Mouse (Mus musculus): ENCODE measurements around the gene Fbxl13. TPM values are rescaled to one million over a fixed set of nuclear protein-coding genes. Genes with fewer than 3 reads are reported as not detected.

The Fbxl13 gene
- total and polyA plus RNA-seq, 3 experiments = 0.14 to 0.30 (median 0.19) TPM

- no peak overlapping the region for H3K9ac ChIP-seq (ENCODE audit: insufficient read depth, low read depth)
- no peak overlapping the region for H3K27ac ChIP-seq (ENCODE audit: insufficient read depth, low read depth)
- no peak overlapping the region for H3K4me3 ChIP-seq (replicated peaks in 1 of 3; ENCODE audit: low read depth in 2 of 3, low read length in 2 of 3, poor library complexity in 1 of 3)
- no peaks in the 10 kb centered on the region for H3K9me3 ChIP-seq (replicated peaks; ENCODE audit: low read length)
- H3K79me2 ChIP-seq (replicated peaks; ENCODE audit: control insufficient read depth, extremely low read depth, insufficient read depth, poor library complexity, severe bottlenecking) = no peaks in the 10 kb centered on the region
- no peaks in the 10 kb centered on the region for H3K27me3 ChIP-seq (replicated peaks)
- no peaks in the 10 kb centered on the region for H3K4me1 ChIP-seq (ENCODE audit: control insufficient read depth in 1 of 2, insufficient read depth in 2 of 2)
- dilution Hi-C loops (cut with MboI; ENCODE audit: extremely low pct_ligation_motif_present, extremely low pct_unique_long_range_greater_than_20kb, low sequenced_read_pairs) = no loop called here
- no peak overlapping the region for H3K4me2 ChIP-seq (ENCODE audit: insufficient read depth, low read depth, poor library complexity, severe bottlenecking)
- TF ChIP-seq GABPA (IDR thresholded peaks at IDR 0.05; ENCODE audit: insufficient replicate concordance, low read depth, low read length) = no peak
- TF ChIP-seq E2F4 (IDR thresholded peaks at IDR 0.05; ENCODE audit: insufficient replicate concordance, low read depth, low read length) = no peak
- TF ChIP-seq BHLHE40 (IDR thresholded peaks at IDR 0.05; ENCODE audit: low read depth, low read length) = no peak
- in situ Hi-C loops (cut with MboI; ENCODE audit: low pct_ligation_motif_present, low pct_unique_long_range_greater_than_20kb, low sequenced_read_pairs) = loop anchor here (10.0 kb wide), 1 partner anchor 307 kb away; no protein-coding TSS in a partner anchor
- H3K36me3 ChIP-seq (replicated peaks in 1 of 2; ENCODE audit: control insufficient read depth in 1 of 2, insufficient read depth in 1 of 2, low read length in 1 of 2) = no peaks in the 10 kb centered on the region
- no peak for DNase-seq (ENCODE audit: extremely low read depth)
These were observed 53.3 kb downstream of the Fbxl13 start for GRCm38 (mm10) chr5:21592106-21592505.

GRCm38 (mm10) chr5:21588220-21588619 lies 57.2 kb downstream of the Fbxl13 start:
- no peaks in the 10 kb centered on the region for H3K9me3 ChIP-seq (replicated peaks; ENCODE audit: low read length)
- no peak for DNase-seq (ENCODE audit: extremely low read depth)
- no peak overlapping the region for H3K9ac ChIP-seq (ENCODE audit: insufficient read depth, low read depth)
- no peaks in the 10 kb centered on the region for H3K36me3 ChIP-seq (replicated peaks in 1 of 2; ENCODE audit: control insufficient read depth in 1 of 2, insufficient read depth in 1 of 2, low read length in 1 of 2)
- H3K4me1 ChIP-seq (ENCODE audit: control insufficient read depth in 1 of 2, insufficient read depth in 2 of 2) = no peaks in the 10 kb centered on the region
- no peaks in the 10 kb centered on the region for H3K27me3 ChIP-seq (replicated peaks)
- no peak overlapping the region for H3K27ac ChIP-seq (ENCODE audit: insufficient read depth, low read depth)
- in situ Hi-C loops (cut with MboI; ENCODE audit: low pct_ligation_motif_present, low pct_unique_long_range_greater_than_20kb, low sequenced_read_pairs) (loop anchor here (5.0 to 10.0 kb wide), 2 partner anchors 161 to 323 kb away; no protein-coding TSS in a partner anchor), dilution Hi-C loops (cut with MboI; ENCODE audit: extremely low pct_ligation_motif_present, extremely low pct_unique_long_range_greater_than_20kb, low sequenced_read_pairs) (no loop called here)
- no peak for TF ChIP-seq UBTF (IDR thresholded peaks at IDR 0.05; ENCODE audit: low read depth, low read length)
- no peak for TF ChIP-seq MEF2A (IDR thresholded peaks at IDR 0.05; ENCODE audit: borderline replicate concordance, low read depth, low read length)
- TF ChIP-seq ZMIZ1 (IDR thresholded peaks at IDR 0.05; ENCODE audit: low read depth, low read length) = no peak
- no peak for TF ChIP-seq ETS1 (conservative IDR thresholded peaks at IDR 0.05; ENCODE audit: low read depth, low read length)
- no peak for TF ChIP-seq RAD21 (IDR thresholded peaks at IDR 0.05; ENCODE audit: low read depth, low read length)
- TF ChIP-seq E2F4 (IDR thresholded peaks at IDR 0.05; ENCODE audit: insufficient replicate concordance, low read depth, low read length) = no peak
- no peak for TF ChIP-seq ZNF384 (IDR thresholded peaks at IDR 0.05; ENCODE audit: low read depth, low read length)
- no peak for TF ChIP-seq SMC3 (IDR thresholded peaks at IDR 0.05; ENCODE audit: low read depth, low read length)
- TF ChIP-seq PAX5 (IDR thresholded peaks at IDR 0.05; ENCODE audit: low read length) = no peak
- TF ChIP-seq GABPA (IDR thresholded peaks at IDR 0.05; ENCODE audit: insufficient replicate concordance, low read depth, low read length) = no peak
- no peak for TF ChIP-seq NELFE (IDR thresholded peaks at IDR 0.05; ENCODE audit: low read depth, low read length)
- TF ChIP-seq SIN3A (IDR thresholded peaks at IDR 0.05; ENCODE audit: low read length) = no peak
- no peak for TF ChIP-seq NRF1 (IDR thresholded peaks at IDR 0.05; ENCODE audit: low read depth, low read length)
- TF ChIP-seq MAZ (IDR thresholded peaks at IDR 0.05; ENCODE audit: low read depth, low read length) = no peak
- TF ChIP-seq MAFK (IDR thresholded peaks at IDR 0.05; ENCODE audit: insufficient replicate concordance, low read length) = no peak
- no peak overlapping the region for H3K4me3 ChIP-seq (replicated peaks in 1 of 3; ENCODE audit: low read depth in 2 of 3, low read length in 2 of 3, poor library complexity in 1 of 3)
- no peak overlapping the region for H3K4me2 ChIP-seq (ENCODE audit: insufficient read depth, low read depth, poor library complexity, severe bottlenecking)
- H3K79me2 ChIP-seq (replicated peaks; ENCODE audit: control insufficient read depth, extremely low read depth, insufficient read depth, poor library complexity, severe bottlenecking) = no peaks in the 10 kb centered on the region

All from CH12.LX (cell line).